Mouse (Mus musculus): ENCODE data around the gene Gm5089. TPM values are rescaled to one million over a fixed set of nuclear protein-coding genes. Genes with fewer than 3 reads are reported as not detected.

The Gm5089 gene
- polyA plus RNA-seq, 1 experiment = not detected

DNA sequence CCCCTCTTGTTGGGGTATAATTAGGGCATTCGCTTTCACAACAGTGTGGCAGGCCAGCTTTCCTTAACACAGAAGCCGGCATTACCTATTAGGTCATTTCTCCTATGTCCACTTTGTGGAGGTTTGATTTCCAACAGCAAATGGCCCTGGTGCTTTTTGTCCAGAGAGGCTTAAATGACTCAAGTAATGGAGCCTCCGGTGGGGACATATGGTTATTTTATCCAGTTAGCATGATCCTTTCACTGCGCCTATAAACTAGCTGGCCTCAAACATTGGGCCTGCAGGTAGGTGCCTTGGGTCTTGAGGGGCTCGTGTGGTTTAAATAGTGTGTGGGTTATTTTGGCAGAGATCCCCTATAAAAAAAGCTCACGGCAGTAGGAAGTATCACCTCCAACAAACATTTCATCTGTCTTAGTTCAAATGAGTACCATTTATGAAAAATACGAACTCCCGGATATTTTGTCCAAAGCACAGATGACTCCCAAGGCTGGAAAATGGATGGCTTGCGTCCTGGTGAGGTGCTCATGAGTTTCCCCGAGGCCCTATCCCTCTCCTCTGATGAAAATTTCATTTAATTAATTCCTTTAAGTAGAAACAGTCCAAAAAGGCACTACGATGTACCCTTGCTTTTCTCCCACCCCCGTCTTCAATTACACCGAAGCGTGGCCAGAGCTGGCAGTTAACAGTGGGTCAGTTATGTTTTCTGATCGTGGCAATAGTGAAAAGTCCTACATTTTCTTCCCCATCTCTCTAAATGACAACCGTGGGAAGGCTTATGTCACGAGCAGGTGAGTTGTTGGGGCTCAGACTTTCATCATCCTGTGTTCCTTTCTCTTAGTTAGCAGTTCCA is 64.4 kb downstream of the Gm5089 start:
- DNase-seq (ENCODE audit: low read depth) = no peak

DNA sequence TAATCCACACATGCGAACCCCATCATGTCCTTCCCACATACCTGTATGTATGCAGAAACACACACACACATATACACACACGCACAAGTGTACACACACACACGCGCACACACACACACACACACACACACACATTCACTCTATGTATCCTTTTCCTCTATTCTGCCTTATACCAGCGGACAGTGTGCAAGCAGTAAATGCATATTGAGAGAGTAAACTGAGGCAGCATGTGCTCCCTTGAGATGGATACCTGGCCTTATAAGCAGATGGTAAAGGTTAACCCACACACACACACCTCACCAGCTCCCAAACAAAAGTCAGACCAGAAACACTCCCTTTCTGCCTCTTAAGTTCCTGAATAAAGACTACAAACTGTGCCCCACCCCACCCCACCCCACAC is 65.2 kb downstream of the Gm5089 start:
- no peak for DNase-seq (ENCODE audit: low read depth)

DNA sequence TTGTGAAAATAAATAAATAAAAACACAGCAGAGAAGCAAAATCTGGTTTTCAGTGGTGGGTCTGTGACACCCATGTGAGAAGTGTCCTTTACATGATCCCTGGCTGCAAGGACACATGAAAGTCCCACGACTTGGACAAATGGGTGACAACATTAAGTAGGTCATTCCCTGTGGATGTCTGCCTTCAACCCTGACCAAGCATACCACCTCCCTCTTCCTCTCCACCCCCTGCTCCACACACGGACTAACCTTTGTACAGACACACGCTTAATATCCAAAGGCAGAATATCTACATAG is 65.7 kb downstream of the Gm5089 start:
- no peak for DNase-seq (ENCODE audit: low read depth)

Other genes with a start within 250 kb of the Gm5089 start
- gene Zic5, start 14.6 kb upstream of the Gm5089 start, polyA plus RNA-seq (2012; rRNA removed) = 0.33 TPM in 1 of 2 replicates, not detected in the other
- 0.04 TPM in 1 of 2 replicates, not detected in the other for gene Zic2, start 24.3 kb upstream of the Gm5089 start, polyA plus RNA-seq (2012; rRNA removed)
- gene Gm10837, start 39.5 kb upstream of the Gm5089 start, polyA plus RNA-seq (2012; rRNA removed) = not detected in 2 replicates
- gene Pcca, start 83.2 kb upstream of the Gm5089 start, polyA plus RNA-seq (2012; rRNA removed) = 33.4 and 33.6 TPM in 2 replicates